Mouse (Mus musculus) stomach, postnatal 0 days (tissue): ENCODE data around the gene Bcl2l13.

ENCODE experiments used
- CTCF ChIP-seq: IDR thresholded peaks from 2 replicates; pipeline ENCODE4 v1.5.1; 2016; ENCODE audit warnings: antibody characterized with exemption, low read depth, mild to moderate bottlenecking, moderate library complexity
- EP300 ChIP-seq: optimal IDR thresholded peaks from 2 replicates; pipeline ENCODE3; 2016; ENCODE audit warnings: antibody characterized with exemption

DNA sequence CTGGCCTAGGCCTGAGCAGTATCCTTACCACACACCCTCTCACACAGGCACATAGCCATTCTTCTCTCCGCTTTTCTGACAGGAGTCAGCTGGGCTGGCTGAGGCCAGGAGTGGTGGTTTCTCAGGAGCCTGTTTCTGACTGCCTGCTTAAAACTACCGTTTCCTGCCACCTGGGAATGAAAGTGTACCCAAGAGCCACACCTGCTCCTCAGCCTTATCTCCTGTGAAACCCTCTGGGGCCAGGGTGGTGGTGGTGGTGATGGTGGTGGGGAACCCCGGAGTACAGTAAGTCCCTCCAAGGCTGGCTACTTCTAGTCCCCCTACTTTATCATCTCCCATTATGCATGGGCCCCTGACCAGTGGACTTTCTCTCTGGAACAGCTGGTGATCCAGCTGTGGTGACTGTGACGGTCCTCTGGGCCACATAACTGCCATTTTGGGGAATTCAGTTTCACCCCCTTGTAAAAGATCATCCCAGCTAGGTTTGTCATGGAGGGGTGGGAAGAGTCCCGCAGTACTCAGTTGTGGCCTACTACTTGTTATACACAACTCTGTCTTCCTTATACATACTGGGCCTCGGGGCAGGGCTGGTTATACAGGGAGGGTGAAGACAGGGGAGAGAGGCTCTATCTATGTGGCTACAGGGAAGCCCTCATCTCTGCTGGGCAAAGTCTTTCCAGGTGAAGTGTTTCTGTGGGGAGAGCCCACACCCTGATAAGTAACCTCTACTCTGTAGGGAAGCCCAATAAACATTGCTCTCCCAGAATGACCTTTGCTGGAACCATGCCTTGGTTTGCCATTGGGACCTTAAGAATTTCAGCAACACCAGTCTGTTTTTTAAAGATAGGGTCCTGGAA lies 94.7 kb downstream of the Bcl2l13 start:
- TF ChIP-seq CTCF (no peak), EP300 (no peak)
